Mouse (Mus musculus): ENCODE data around the gene Junb.

Gene Junb

DNA sequence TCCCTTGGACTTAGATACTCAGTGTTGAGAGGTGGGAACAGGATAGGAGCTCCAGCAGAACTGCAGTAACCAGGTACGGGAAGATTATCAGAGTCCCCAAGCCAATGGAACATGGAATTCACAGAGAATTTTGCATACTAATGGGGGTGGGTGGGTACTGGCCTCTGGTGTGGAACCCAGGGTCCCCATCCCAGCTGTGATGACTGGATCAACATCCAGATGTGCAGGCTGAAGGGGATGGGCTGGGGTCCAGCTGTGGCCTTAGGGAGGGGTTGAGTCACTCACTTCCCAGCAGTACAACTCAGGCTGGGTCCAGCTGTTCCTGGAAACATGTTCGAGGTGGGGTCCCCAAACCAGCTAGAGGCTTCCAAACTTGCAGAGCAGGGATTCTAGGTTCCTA, 9.4 kb upstream of the Junb start:
- in situ Hi-C loops (cut with MseI, MboI): no loop called here

GRCm38 (mm10) chr8:84987388-84987787, 8.9 kb upstream of the Junb start:
- in situ Hi-C loops (cut with MseI, MboI): no loop called here

DNA sequence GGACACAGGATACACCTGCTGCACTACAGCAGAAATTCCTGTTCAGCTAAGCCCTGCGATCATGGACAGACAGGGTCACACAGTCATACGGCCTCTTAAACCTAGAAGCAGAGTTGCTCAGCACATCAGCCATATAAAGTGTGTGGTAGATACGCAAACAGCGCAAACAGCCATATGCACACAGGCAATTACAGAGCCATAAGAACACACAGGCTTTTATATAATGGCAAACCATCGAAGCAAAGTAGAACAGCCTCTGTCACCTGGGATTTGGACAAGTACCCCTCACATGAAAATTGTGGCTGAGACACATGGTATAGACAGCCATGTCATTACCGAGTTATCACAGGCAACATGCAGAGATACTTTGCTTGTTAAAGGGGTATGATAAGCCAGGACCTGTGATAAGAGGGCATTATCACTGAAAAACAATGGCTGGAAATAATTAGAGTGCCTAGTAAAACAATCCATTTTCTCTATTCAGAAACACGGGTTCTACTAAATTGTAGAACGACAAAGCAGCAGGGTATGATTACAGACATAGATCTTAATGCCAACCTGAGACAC, 7.9 kb upstream of the Junb start:
- in situ Hi-C loops (cut with MseI, MboI): no loop called here

- in situ Hi-C loops (cut with MseI, MboI): no loop called here
Observed at GRCm38 (mm10) chr8:84985684-84986378, 7.3 kb upstream of the Junb start.

- in situ Hi-C loops (cut with MseI, MboI): no loop called here
Observed at GRCm38 (mm10) chr8:84985049-84985683, 6.6 kb upstream of the Junb start.

GRCm38 (mm10) chr8:84984294-84985048, 6.0 kb upstream of the Junb start:
- in situ Hi-C loops (cut with MseI, MboI): no loop called here

GRCm38 (mm10) chr8:84982499-84983011, 4.0 kb upstream of the Junb start:
- in situ Hi-C loops (cut with MseI, MboI): no loop called here

GRCm38 (mm10) chr8:84981644-84982498, 3.4 kb upstream of the Junb start:
- in situ Hi-C loops (cut with MseI, MboI): no loop called here

DNA sequence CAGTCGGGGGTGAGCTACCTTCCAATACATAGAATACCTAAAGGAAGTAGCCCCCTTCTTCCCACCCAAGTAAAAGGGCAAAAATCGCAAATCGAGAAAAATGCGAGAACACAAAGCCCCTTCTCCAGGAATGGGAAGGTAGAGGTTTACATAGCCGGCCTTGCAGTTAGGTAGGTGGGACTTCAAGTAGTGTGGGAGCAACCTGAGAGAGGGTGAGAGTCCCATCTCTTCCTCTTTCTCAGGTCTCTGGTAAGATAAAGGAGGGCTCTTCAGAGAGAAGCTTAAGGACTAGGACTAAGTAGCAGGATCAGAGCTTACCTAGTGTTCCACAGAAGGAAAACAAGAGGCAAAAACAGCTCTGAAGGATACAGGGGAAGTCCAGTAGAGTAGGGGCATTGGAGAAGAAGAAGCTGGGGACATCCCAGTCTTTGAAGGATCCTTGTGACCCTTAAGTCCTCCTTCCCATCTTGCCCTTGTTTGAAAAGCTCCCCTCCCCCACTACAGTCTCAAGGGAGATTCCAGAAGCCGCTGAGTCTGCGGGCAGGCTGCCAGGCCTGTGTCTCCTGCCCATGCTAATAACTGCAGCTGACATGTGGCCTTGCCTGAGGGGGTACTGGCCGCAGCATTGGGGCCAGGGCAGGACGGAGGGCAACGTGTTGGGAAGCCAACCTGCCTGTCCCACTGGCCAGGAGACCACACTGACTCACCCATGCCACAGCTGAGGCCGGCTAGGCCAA, 2.3 kb upstream of the Junb start:
- in situ Hi-C loops (cut with MseI, MboI): no loop called here

- in situ Hi-C loops (cut with MseI, MboI): no loop called here
Observed at GRCm38 (mm10) chr8:84979599-84980421, 1.3 kb upstream of the Junb start.

DNA sequence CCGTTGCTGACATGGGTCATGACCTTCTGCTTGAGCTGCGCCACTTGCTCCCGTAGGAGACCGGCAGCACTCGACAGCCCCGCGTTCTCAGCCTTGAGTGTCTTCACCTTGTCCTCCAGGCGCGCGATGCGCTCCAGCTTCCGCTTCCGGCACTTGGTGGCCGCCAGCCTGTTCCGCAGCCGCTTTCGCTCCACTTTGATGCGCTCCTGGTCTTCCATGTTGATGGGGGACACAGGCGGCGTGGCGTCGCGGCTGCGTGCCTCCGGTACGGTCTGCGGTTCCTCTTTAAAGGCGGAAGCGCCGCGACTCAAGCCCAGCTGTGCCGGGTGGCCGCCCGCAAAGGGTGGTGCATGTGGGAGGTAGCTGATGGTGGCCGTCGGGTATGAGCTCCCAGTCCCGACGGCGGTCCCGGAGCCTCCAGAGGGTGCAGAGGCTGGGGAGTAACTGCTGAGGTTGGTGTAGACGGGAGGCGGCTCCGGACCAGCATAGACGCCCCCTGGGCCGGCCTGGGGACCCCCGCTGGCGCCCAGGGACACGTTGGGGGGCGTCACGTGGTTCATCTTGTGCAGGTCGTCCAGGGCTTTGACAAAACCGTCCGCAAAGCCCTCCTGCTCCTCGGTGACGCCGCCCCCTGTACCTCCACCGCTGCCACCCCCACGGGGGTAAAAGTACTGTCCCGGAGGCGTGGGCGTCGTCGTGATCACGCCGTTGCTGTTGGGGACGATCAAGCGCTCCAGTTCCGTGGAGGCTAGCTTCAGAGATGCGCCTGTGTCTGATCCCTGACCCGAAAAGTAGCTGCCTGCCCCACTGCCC, 877 bp downstream of the Junb start:
- in situ Hi-C loops (cut with MseI, MboI): no loop called here

DNA sequence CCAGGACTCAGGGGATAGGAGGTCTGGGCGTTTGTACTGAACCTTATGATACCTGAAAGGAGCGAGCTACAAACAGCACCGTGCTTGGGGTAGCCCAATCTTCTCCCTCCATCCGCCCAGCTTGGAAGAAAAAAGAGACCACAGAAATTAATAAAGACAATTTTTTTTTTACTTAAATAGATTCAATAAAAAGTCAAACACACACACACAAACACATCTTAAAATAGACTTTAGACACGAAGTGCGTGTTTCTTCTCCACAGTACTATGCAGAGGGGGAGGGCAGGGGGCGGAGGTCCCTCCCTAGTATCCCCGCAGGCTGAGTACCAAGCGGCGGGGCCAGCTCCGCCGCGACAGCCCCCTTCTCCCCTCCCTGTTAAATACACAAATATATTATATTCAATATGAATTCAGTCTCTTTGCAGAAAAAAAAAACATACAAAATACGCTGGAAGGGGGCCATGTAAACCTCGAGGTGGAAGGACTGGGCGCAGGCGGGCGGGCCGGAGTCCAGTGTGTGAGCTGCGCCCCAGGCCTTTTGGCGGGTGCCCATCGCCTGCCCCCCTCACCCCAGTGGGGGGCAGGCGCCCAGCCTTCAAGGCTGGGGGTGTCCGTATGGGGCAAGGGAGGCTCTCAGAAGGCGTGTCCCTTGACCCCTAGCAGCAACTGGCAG, 1.6 kb downstream of the Junb start:
- in situ Hi-C loops (cut with MseI, MboI): no loop called here

- in situ Hi-C loops (cut with MseI, MboI): no loop called here
Observed at GRCm38 (mm10) chr8:84976031-84976762, 2.3 kb downstream of the Junb start.

DNA sequence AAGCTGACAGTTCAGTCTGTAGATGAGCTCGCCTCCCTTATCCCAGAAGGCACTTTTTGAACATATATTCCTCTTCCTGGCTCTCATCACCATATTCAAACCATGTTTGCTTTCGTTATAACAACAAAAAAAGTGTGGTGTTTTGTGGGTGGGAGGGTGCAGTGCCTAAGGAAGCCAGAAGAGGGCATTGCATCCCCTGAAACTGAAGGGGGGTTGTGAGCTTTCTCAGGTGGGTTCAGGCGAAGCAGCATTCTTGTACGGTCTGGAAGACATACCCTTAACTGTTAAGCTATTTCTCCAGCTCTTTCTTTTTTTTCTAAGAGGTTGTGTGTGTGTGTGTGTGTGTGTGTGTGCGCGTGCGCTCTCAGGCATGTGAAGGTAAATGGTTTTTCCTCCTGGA, 3.1 kb downstream of the Junb start:
- in situ Hi-C loops (cut with MseI, MboI): no loop called here

DNA sequence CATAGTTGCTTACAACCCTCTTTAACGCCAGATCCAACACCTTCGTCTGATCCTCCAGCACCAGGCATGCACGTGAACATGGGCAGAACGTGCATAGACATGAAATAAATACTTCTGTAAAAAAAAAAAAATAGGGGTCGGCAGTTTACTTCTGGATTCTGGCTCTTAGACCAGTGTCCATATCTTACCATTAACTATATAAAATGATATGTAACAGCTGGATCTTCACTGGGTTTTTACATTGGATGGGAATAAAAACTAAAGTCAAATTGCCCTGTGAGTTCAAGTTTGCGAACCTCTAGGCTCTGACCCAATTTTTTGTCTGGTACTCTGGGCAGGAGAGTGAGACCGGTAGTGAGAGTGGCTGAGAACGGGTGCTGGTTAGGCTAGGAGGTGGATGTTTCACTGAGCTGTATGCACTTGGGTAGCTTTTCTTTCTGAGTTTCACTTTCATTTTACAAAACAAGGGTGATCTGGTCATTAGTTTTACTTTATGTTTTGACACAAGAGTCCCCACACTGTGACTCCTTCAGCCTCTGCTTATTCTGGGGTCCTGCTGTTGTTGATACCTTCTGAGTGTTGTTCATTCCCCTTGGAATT, 3.9 kb downstream of the Junb start:
- in situ Hi-C loops (cut with MseI, MboI): no loop called here

GRCm38 (mm10) chr8:84973803-84974542, 4.5 kb downstream of the Junb start:
- in situ Hi-C loops (cut with MseI, MboI): no loop called here

GRCm38 (mm10) chr8:84973079-84973478, 5.4 kb downstream of the Junb start:
- in situ Hi-C loops (cut with MseI, MboI): no loop called here
